Mouse (Mus musculus): ENCODE results near the gene Pebp1. TPM values are rescaled to one million over a fixed set of nuclear protein-coding genes. Genes with fewer than 3 reads are reported as not detected.

The Pebp1 gene
- polyA plus RNA-seq, 1 experiment from 2014 or later, result 847 TPM

DNA sequence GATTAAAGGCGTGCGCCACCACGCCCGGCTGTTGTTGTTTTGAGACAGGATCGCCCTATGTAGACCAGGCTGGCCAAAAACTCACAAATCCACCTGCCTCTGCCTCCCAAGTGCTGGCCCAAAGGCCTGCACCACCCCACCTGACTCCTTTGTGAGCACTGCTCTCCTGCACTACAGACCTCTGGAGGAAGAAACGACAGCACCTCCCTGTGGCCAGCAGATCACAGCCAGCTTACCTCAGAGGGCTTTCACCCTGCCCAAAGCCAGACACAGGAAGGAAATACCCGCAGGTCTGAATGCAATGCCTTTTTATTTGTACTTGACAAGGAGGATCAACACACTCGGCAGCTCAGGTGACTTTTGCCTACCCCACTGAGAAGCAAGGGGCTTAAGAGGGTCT is 5.1 kb downstream of the Pebp1 start:
- Histone ChIP-seq H3K36me3 (peaks cover 44% of the 10 kb centered on the region), H3K27me3 (replicated peaks) (no peaks in the 10 kb centered on the region), H3K4me1 (peaks cover 26% of the 10 kb centered on the region), H3K4me2 (replicated peaks) (no peak overlapping the region), H3K4me3 (no peak overlapping the region), H3K9me3 (no peaks in the 10 kb centered on the region), H3K27ac (no peak overlapping the region), H3K9ac (no peak overlapping the region)
- ATAC-seq (ENCODE audit: low FRiP score, low read depth), result no peak
- WGBS, result 89% methylated on average over 8 of the region's 8 CpGs

DNA sequence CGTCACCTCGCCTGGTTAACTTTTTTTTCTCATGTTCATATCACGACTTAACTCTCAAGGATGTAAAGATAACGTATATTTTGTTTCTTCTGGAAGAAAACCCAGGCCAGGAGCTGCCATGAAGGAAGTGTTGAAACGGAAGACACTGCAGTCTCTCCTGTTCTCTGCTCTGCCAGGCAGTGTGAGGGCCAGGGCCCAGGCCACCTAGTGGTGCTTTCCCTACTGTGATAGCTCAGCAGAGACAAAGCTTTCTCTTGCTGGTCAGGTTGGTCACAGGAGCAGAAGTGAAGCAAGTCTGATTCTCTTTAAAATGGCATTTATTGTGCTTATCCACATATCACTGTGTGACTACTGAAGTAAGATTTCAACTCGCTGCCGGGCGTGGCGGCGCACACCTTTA is 5.9 kb downstream of the Pebp1 start:
- Histone ChIP-seq H3K27me3 (replicated peaks) (no peaks in the 10 kb centered on the region), H3K27ac (no peak overlapping the region), H3K4me2 (replicated peaks) (no peak overlapping the region), H3K4me1 (peaks cover 25% of the 10 kb centered on the region), H3K36me3 (peaks cover 44% of the 10 kb centered on the region), H3K9me3 (no peaks in the 10 kb centered on the region), H3K9ac (no peak overlapping the region), H3K4me3 (no peak overlapping the region)
- WGBS, result 94% methylated on average over 10 of the region's 10 CpGs
- ATAC-seq (ENCODE audit: low FRiP score, low read depth), result no peak

DNA sequence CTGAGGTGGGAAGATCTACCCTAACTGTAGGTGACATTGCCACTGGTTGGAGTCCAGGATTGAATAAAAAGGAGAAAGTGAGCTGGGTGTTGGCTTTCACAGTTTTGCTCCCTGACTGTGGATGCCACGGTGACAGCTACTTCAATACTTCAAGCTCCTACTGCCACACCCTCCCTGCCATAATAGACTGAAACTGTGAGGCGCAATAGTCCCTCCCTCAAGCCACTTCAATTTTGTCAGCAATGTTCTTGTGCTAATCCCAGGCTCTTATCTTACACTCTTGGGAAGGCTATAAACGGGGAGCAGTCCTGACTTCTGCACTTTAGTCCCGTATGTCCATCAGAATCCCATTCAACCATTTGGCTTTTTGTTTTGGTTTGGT is 7.8 kb downstream of the Pebp1 start:
- H3K9me3 ChIP-seq, result no peaks in the 10 kb centered on the region
- 89% methylated on average over 4 of the region's 4 CpGs for WGBS
- peaks cover 8% of the 10 kb centered on the region; the same call in 1 of the 2 replicates for H3K4me1 ChIP-seq
- no peak overlapping the region for H3K4me2 ChIP-seq (replicated peaks)
- H3K4me3 ChIP-seq, result no peak overlapping the region
- no peak overlapping the region for H3K9ac ChIP-seq
- no peak for ATAC-seq (ENCODE audit: low FRiP score, low read depth)
- H3K27me3 ChIP-seq (replicated peaks), result no peaks in the 10 kb centered on the region
- no peak overlapping the region for H3K27ac ChIP-seq
- peaks cover 36% of the 10 kb centered on the region for H3K36me3 ChIP-seq

DNA sequence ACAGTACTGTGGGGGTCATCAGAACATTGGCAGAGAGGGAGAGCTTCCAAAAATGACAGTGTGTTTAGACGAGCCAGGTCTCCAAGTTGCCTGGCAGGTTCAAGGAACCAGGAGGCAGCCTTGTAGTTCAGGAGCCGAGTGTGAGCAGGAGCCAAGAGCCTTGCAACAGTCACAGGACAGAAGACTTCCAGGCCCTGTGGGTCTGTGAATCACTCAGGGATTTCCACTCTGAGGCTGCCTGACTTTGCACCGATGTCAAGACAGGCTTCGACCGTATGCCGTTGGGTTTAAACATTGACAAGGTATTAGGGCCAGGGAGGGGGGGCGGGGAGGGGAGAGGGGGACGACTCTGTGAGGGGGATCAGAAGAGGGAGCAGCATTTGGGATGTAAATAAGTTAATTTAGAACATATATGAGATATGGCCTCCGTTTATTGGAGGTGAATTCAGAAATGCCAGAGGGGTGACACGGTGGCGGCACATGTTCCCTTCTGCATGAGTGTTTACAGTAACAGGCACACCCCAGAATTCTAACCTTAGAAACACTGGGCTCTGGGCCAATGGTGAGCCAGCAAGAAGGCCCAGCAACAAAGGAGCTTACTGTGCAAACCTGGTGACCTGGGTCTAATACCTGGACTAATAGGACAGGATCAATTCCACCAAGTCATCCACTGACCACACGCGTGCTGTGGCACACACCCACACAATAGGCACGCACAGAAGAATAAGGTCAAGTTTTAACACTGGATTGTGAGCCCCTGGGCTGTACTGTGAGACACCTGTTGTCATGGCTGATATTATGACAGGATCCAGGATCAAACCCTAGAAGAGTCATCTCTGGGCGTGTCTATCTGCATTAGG is 8.4 kb downstream of the Pebp1 start:
- H3K4me1 ChIP-seq, result 0 out of 2 replicates have a peak, but pooled peaks cover 2% of the 10 kb centered on the region
- no peak overlapping the region for H3K4me2 ChIP-seq (replicated peaks)
- H3K9ac ChIP-seq, result no peak overlapping the region
- H3K4me3 ChIP-seq, result no peak overlapping the region
- H3K9me3 ChIP-seq, result no peaks in the 10 kb centered on the region
- H3K27ac ChIP-seq, result no peak overlapping the region
- peaks cover 29% of the 10 kb centered on the region for H3K36me3 ChIP-seq
- H3K27me3 ChIP-seq (replicated peaks), result no peaks in the 10 kb centered on the region
- no peak for ATAC-seq (ENCODE audit: low FRiP score, low read depth)
- 94% methylated on average over 15 of the region's 15 CpGs for WGBS

DNA sequence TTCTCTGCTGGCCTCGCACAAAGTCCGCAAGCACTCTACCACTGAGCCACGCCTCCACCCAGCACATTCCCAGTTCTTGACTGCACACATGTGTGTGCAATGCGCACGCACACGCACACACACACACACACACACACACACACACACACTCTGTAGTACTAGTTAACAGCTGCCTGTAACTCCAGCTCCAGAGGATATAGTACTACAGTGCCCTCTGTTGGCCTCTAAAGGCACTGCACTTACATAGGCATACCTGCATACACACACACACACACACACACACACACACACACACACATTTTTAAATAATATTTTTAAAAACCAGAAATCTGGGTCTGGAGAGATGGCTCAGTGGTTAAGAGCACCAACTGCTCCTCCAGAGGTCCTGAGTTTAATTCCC is 9.6 kb downstream of the Pebp1 start:
- Histone ChIP-seq H3K4me3 (no peak overlapping the region), H3K9ac (no peak overlapping the region), H3K27me3 (replicated peaks) (no peaks in the 10 kb centered on the region), H3K27ac (no peak overlapping the region), H3K36me3 (peaks cover 22% of the 10 kb centered on the region), H3K4me1 (no peaks in the 10 kb centered on the region), H3K9me3 (no peaks in the 10 kb centered on the region), H3K4me2 (replicated peaks) (no peak overlapping the region)
- WGBS, result 97% methylated on average over 6 of the region's 6 CpGs
- no peak for ATAC-seq (ENCODE audit: low FRiP score, low read depth)

DNA sequence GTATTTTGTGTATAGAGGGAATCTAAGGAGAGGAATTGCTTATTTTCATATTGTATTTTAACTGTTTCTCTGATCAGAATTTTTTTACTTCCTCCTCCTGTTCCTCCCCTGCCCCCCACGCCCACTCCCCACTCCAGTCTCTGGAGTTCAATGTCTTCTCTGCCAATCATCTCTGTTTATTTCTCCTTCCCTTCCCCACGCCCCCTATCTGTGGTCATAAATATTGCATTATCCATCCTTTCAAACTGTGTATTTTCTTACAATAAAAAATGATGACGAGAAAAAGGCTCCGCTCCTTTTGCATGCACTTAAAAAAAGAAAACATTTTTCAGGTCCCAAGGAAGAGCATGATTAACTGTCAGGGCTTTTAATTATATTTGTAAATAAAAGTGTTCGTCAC is 12.6 kb downstream of the Pebp1 start:
- H3K4me2 ChIP-seq (replicated peaks), result no peak overlapping the region
- no peak overlapping the region for H3K27ac ChIP-seq
- WGBS, result 61% methylated on average over 5 of the region's 5 CpGs
- no peaks in the 10 kb centered on the region for H3K9me3 ChIP-seq
- H3K27me3 ChIP-seq (replicated peaks), result no peaks in the 10 kb centered on the region
- no peak overlapping the region for H3K9ac ChIP-seq
- peaks cover 6% of the 10 kb centered on the region; the same call in 1 of the 2 replicates for H3K36me3 ChIP-seq
- no peaks in the 10 kb centered on the region for H3K4me1 ChIP-seq
- H3K4me3 ChIP-seq, result no peak overlapping the region
- ATAC-seq (ENCODE audit: low FRiP score, low read depth), result no peak

DNA sequence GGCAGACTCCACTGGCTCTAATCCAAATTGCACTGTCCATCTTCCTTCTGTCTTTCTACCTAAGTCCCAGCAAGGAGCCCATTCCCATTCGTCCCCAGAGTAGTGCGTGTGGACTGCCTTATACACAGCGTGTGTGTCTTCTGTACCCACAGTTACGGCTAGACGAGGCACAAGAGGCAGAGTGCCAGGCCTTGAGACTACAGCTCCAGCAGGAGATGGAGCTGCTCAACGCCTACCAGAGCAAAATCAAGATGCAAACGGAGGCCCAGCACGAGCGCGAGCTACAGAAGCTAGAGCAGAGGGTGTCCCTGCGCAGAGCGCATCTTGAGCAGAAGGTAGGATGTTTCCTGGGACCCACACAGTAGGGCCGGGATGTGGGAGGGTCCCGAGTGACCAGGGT is 15.5 kb downstream of the Pebp1 start:
- Histone ChIP-seq H3K9me3 (no peaks in the 10 kb centered on the region), H3K9ac (no peak overlapping the region), H3K36me3 (peaks cover 10% of the 10 kb centered on the region; the same call in 1 of the 2 replicates), H3K27ac (no peak overlapping the region), H3K27me3 (replicated peaks) (no peaks in the 10 kb centered on the region), H3K4me3 (no peak overlapping the region), H3K4me1 (no peaks in the 10 kb centered on the region), H3K4me2 (replicated peaks) (no peak overlapping the region)
- WGBS, result 90% methylated on average over 14 of the region's 14 CpGs
- no peak for ATAC-seq (ENCODE audit: low FRiP score, low read depth)

DNA sequence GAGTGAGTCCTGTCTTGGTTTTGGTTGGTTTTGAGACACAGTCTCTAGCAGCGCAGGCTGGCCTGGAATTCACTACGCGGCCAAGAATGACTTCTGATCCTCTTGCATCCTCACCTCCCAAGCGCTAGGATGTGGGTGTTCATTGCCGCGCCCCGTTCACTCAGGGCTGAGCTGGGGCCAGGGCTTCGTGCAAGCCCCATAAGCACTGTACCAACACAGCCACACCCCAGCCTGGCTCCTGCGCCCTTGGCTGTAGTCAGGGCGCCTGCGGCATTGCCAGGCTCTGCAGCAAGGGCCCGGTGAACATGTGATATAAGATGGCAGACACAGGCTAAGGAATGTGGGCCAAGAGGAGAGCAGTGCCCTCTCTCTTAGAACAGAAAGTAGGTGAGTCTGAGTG is 18.0 kb downstream of the Pebp1 start:
- Histone ChIP-seq H3K4me3 (no peak overlapping the region), H3K9me3 (no peaks in the 10 kb centered on the region), H3K36me3 (peaks cover 24% of the 10 kb centered on the region), H3K4me2 (replicated peaks) (no peak overlapping the region), H3K9ac (no peak overlapping the region), H3K27me3 (replicated peaks) (no peaks in the 10 kb centered on the region), H3K4me1 (no peaks in the 10 kb centered on the region), H3K27ac (no peak overlapping the region)
- ATAC-seq (ENCODE audit: low FRiP score, low read depth), result no peak
- 95% methylated on average over 12 of the region's 12 CpGs for WGBS

DNA sequence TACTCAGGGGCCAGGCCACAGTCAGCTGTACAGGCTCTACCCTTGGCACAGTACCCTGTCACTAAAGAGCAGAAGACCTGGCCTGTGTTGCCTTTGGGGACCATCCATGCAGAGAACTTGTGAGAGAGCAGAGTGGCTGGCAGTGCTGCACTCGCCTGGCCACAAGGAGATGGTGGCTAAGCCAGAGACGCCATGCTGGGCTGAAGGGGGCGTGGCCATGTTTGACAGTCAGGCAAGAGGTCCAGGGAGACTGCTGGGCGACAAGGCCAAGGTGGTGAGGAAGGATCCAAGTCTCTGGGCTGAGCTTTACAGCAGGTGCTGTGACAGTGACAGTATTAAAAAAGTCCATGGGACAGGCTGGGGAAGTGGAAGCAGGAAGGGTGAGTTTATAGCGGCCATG is 18.7 kb downstream of the Pebp1 start:
- no peaks in the 10 kb centered on the region for H3K4me1 ChIP-seq
- WGBS, result 47% methylated on average over 5 of the region's 5 CpGs
- no peaks in the 10 kb centered on the region for H3K27me3 ChIP-seq (replicated peaks)
- peaks cover 28% of the 10 kb centered on the region for H3K36me3 ChIP-seq
- H3K27ac ChIP-seq, result no peak overlapping the region
- ATAC-seq (ENCODE audit: low FRiP score, low read depth), result no peak
- no peak overlapping the region for H3K4me3 ChIP-seq
- no peak overlapping the region for H3K9ac ChIP-seq
- H3K9me3 ChIP-seq, result peaks cover 2% of the 10 kb centered on the region; the same call in 1 of the 2 replicates
- H3K4me2 ChIP-seq (replicated peaks), result no peak overlapping the region

DNA sequence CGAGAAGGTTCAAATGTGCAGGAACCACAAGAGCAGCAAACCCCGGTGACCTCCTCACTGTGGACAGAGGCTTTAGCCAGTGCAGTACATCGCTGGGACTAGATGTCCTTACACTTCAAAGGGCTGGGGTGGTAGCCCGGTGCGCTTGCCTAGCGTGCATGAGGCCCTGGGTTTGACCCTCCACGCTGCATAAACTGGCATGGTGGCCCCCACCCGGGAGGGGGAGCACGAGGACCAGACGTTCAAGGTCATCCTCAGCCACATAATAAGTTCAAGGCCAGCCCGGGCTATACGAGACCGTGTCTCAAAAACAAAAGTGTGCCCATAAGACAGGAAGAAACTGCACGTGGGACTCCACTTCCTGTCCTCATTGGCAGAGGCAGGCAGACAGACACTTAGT is 19.5 kb downstream of the Pebp1 start:
- H3K27me3 ChIP-seq (replicated peaks), result no peaks in the 10 kb centered on the region
- no peaks in the 10 kb centered on the region for H3K4me1 ChIP-seq
- peaks cover 6% of the 10 kb centered on the region; the same call in 1 of the 2 replicates for H3K9me3 ChIP-seq
- no peak overlapping the region for H3K9ac ChIP-seq
- no peak overlapping the region for H3K27ac ChIP-seq
- peaks cover 36% of the 10 kb centered on the region for H3K36me3 ChIP-seq
- ATAC-seq (ENCODE audit: low FRiP score, low read depth), result no peak
- no peak overlapping the region for H3K4me3 ChIP-seq
- 85% methylated on average over 14 of the region's 14 CpGs for whole genome bisulfite sequencing
- H3K4me2 ChIP-seq (replicated peaks), result no peak overlapping the region

DNA sequence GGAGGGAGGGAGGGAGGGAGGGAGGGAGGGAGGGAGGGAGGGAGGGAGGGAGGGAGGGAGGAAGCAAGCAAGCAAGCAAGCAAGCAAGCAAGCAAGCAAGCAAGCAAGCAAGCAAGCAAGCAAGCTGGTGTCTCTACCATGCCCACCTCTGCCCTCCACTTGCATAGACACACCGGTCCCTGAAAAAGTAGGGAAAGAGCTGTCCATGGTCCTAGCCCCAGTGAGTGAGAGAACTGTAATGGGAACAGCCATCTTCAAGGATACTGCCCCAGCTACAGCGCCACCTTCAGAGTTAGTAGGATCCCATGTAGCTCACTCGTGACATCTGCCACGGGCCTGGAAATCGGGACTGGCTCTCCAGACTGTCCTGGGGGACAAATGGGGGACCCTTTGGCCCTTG is 22.7 kb downstream of the Pebp1 start:
- no peak for ATAC-seq (ENCODE audit: low FRiP score, low read depth)
- Histone ChIP-seq H3K9ac (no peak overlapping the region), H3K36me3 (peaks cover 52% of the 10 kb centered on the region), H3K4me3 (no peak overlapping the region), H3K27me3 (replicated peaks) (no peaks in the 10 kb centered on the region), H3K4me2 (replicated peaks) (no peak overlapping the region), H3K27ac (no peak overlapping the region), H3K4me1 (no peaks in the 10 kb centered on the region), H3K9me3 (peaks cover 6% of the 10 kb centered on the region; the same call in 1 of the 2 replicates)
- WGBS, result 53% methylated on average over 5 of the region's 5 CpGs

DNA sequence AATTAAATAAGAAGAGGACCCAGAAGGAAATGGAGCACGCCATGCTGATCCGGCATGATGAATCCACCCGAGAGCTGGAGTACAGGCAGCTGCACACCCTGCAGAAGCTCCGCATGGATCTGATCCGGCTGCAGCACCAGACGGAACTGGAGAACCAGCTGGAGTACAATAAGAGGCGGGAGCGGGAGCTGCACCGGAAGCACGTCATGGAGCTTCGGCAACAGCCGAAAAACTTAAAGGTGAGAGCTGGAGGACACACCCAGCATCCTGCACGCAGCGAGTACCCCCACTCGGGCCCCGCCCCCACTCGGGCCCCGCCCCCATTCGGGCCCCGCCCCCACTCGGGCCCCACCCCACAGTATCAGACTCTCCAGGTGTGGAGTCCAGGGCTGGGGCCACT is 23.9 kb downstream of the Pebp1 start:
- Histone ChIP-seq H3K4me1 (no peaks in the 10 kb centered on the region), H3K9ac (no peak overlapping the region), H3K9me3 (peaks cover 6% of the 10 kb centered on the region; the same call in 1 of the 2 replicates), H3K36me3 (peaks cover 62% of the 10 kb centered on the region), H3K27me3 (replicated peaks) (no peaks in the 10 kb centered on the region), H3K4me2 (replicated peaks) (no peak overlapping the region), H3K27ac (no peak overlapping the region), H3K4me3 (no peak overlapping the region)
- ATAC-seq (ENCODE audit: low FRiP score, low read depth), result no peak
- 91% methylated on average over 21 of the region's 21 CpGs for WGBS

DNA sequence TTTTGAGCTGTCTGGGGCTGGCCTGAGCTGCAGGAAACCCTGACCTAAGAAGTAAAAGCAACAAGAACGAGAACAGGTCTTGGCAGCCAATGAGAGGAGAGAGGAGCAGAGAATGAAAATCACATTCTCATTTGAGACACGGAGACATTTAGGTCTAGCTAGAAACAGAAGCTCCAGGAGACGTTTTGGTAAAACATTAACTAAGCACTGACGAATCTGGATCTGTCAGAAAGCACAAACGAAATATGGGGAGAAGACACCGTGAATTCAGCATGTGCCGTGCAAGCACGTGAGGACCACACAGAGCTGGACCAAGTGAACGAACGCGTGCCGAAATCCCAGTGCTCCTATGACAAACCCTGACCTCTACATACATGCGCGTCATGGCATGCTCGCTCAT is 29.1 kb downstream of the Pebp1 start:
- Histone ChIP-seq H3K4me3 (no peak overlapping the region), H3K9me3 (no peaks in the 10 kb centered on the region), H3K27me3 (replicated peaks) (no peaks in the 10 kb centered on the region), H3K9ac (no peak overlapping the region), H3K4me2 (replicated peaks) (no peak overlapping the region), H3K36me3 (peaks cover 64% of the 10 kb centered on the region), H3K4me1 (no peaks in the 10 kb centered on the region), H3K27ac (no peak overlapping the region)
- WGBS, result 93% methylated on average over 15 of the region's 15 CpGs
- ATAC-seq (ENCODE audit: low FRiP score, low read depth), result no peak

Data from neural tube, embryonic 12.5 days (tissue).